In genomic region chr4:129024775-129025174, GRCm38 (mm10) we compare ENCODE assay signal across 7 mouse cellular contexts. TPM values are rescaled to one million over a fixed set of nuclear protein-coding genes. Genes with fewer than 3 reads are reported as not detected.
DNase-seq lines count a peak whose midpoint lies in the region; ATAC-seq and TF ChIP-seq lines count a peak whose summit lies in the region.

No protein-coding gene starts in this region.

- no peaks in the 10 kb centered on the region for H3K79me2 ChIP-seq in MEL (ENCODE audit: control insufficient read depth, insufficient read depth, low read length, poor library complexity)

- no peaks in the 10 kb centered on the region for H3K9me3 ChIP-seq in MEL (replicated peaks; ENCODE audit: insufficient read depth, low read length)
- H3K9me3 ChIP-seq in heart, embryonic 10.5 days, result no peaks in the 10 kb centered on the region
- no peaks in the 10 kb centered on the region for H3K9me3 ChIP-seq in kidney, postnatal 0 days (replicated peaks; ENCODE audit: low read length)
- no peaks in the 10 kb centered on the region for H3K9me3 ChIP-seq in midbrain, embryonic 15.5 days

- TF ChIP-seq RAD21 in MEL (IDR thresholded peaks at IDR 0.05; ENCODE audit: low read depth, low read length), result no peak

- ATAC-seq in kidney, postnatal 0 days (replicated peaks; ENCODE audit: low FRiP score, low read depth), result 0 out of 2 replicates have a peak, but pooled peaks have one; percentile 29
- no peak for ATAC-seq in midbrain, embryonic 15.5 days (replicated peaks)

- TF ChIP-seq EP300 in MEL (IDR thresholded peaks at IDR 0.05; ENCODE audit: low read depth in 1 of 2, low read length in 2 of 2), result peak; percentile 67 to 71

- H3K4me1 ChIP-seq in MEL (ENCODE audit: control insufficient read depth in 1 of 2, insufficient read depth in 2 of 2, low read length in 2 of 2), result peaks cover 4 to 13% of the 10 kb centered on the region in 2 experiments; a peak in 3 of 4 replicates
- peaks cover 14% of the 10 kb centered on the region for H3K4me1 ChIP-seq in heart, embryonic 10.5 days
- H3K4me1 ChIP-seq in kidney, postnatal 0 days (replicated peaks; ENCODE audit: insufficient read depth, low read length), result no peaks in the 10 kb centered on the region
- peaks cover 6% of the 10 kb centered on the region for H3K4me1 ChIP-seq in midbrain, embryonic 15.5 days

- no peaks in the 10 kb centered on the region for H3K27me3 ChIP-seq in MEL (ENCODE audit: control insufficient read depth in 1 of 2, insufficient read depth in 2 of 2, low read length in 2 of 2)
- peaks cover 10% of the 10 kb centered on the region; the same call in 1 of the 2 replicates for H3K27me3 ChIP-seq in heart, embryonic 10.5 days (ENCODE audit: insufficient read depth, poor library complexity, severe bottlenecking)
- H3K27me3 ChIP-seq in kidney, postnatal 0 days (ENCODE audit: insufficient read depth, low read length), result no peaks in the 10 kb centered on the region
- H3K27me3 ChIP-seq in midbrain, embryonic 15.5 days (replicated peaks), result no peaks in the 10 kb centered on the region

- peak overlapping the region; percentile 44 for H3K27ac ChIP-seq in MEL (ENCODE audit: control insufficient read depth, low read depth, low read length)
- peak overlapping the region; percentile 11; the same call in 1 of the 2 replicates for H3K27ac ChIP-seq in heart, embryonic 10.5 days
- no peak overlapping the region for H3K27ac ChIP-seq in kidney, postnatal 0 days
- H3K27ac ChIP-seq in midbrain, embryonic 15.5 days, result no peak overlapping the region

- no peak overlapping the region for H3K4me2 ChIP-seq in kidney, postnatal 0 days (ENCODE audit: low read length)
- H3K4me2 ChIP-seq in midbrain, embryonic 15.5 days, result no peak overlapping the region

- H3K9ac ChIP-seq in MEL (ENCODE audit: control insufficient read depth, low read depth, low read length, poor library complexity, severe bottlenecking), result peak overlapping the region; percentile 51
- no peak overlapping the region for H3K9ac ChIP-seq in kidney, postnatal 0 days (ENCODE audit: low read depth, low read length)
- H3K9ac ChIP-seq in midbrain, embryonic 15.5 days, result no peak overlapping the region

- WGBS in heart, embryonic 10.5 days, result 39% methylated on average over 6 of the region's 6 CpGs
- WGBS in kidney, postnatal 0 days, result 40% methylated on average over 6 of the region's 6 CpGs
- WGBS in midbrain, embryonic 15.5 days, result 69% methylated on average over 6 of the region's 6 CpGs

- 0 out of 4 replicates have a peak, but pooled peaks of 1 of the 2 experiments have one; percentile 20 for TF ChIP-seq POLR2A in MEL (IDR thresholded peaks at IDR 0.05; ENCODE audit: control insufficient read depth in 1 of 2, insufficient read depth in 1 of 2, low read depth in 1 of 2, low read length in 2 of 2, poor library complexity in 1 of 2)

- H3K36me3 ChIP-seq in MEL (ENCODE audit: control insufficient read depth in 1 of 2, insufficient read depth in 2 of 2, low read length in 2 of 2), result peaks cover 0 to 8% of the 10 kb centered on the region in 2 experiments; a peak in 2 of 4 replicates
- no peaks in the 10 kb centered on the region for H3K36me3 ChIP-seq in heart, embryonic 10.5 days
- H3K36me3 ChIP-seq in kidney, postnatal 0 days (ENCODE audit: insufficient read depth, low read length), result no peaks in the 10 kb centered on the region
- H3K36me3 ChIP-seq in midbrain, embryonic 15.5 days (replicated peaks), result no peaks in the 10 kb centered on the region

- DNase-seq in MEL (ENCODE audit: low read depth, low spot score), result peak; percentile 97
- peak; percentile 79 for DNase-seq in NIH3T3 (ENCODE audit: low read depth)
- no peak for DNase-seq in heart, embryonic 10.5 days (ENCODE audit: low spot score)
- DNase-seq in kidney, postnatal 0 days (ENCODE audit: low spot score), result peak; percentile 64
- peak; percentile 74 to 84 for DNase-seq in lung, postnatal 4 days
- no peak for DNase-seq in c-Kit-positive CD71-positive TER-119-positive erythroid progenitor cells, embryonic 14.5 days (ENCODE audit: low spot score)

- H3K4me3 ChIP-seq in MEL (ENCODE audit: control insufficient read depth in 1 of 2, insufficient read depth in 1 of 2, low read depth in 2 of 2, low read length in 2 of 2), result peak overlapping the region; percentile 6 to 9; a peak in 2 of 4 replicates
- no peak overlapping the region for H3K4me3 ChIP-seq in heart, embryonic 10.5 days
- no peak overlapping the region for H3K4me3 ChIP-seq in kidney, postnatal 0 days (replicated peaks; ENCODE audit: low read depth, low read length)
- H3K4me3 ChIP-seq in midbrain, embryonic 15.5 days, result no peak overlapping the region

- no peak for TF ChIP-seq CTCF in MEL (IDR thresholded peaks at IDR 0.05 in 2 of 3, conservative IDR thresholded peaks at IDR 0.05 in 1 of 3; ENCODE audit: control insufficient read depth in 1 of 3, insufficient read depth in 1 of 3, low read depth in 2 of 3, low read length in 3 of 3, poor library complexity in 1 of 3, severe bottlenecking in 1 of 3)
- no peak for TF ChIP-seq CTCF in kidney, postnatal 0 days (IDR thresholded peaks at IDR 0.05; ENCODE audit: low read depth)

TF ChIP-seq in MEL, 35 proteins besides CTCF, POLR2A, EP300 and RAD21:
- no peak for TF ChIP-seq NRF1 (IDR thresholded peaks at IDR 0.05; ENCODE audit: insufficient read depth, low read depth, low read length, poor library complexity, severe bottlenecking)
- peak; percentile 80 for TF ChIP-seq TCF12 (IDR thresholded peaks at IDR 0.05; ENCODE audit: low read depth, low read length)
- no peak for TF ChIP-seq JUND (IDR thresholded peaks at IDR 0.05; ENCODE audit: low read depth, low read length)
- no peak for TF ChIP-seq ZNF384 (IDR thresholded peaks at IDR 0.05; ENCODE audit: low read depth, low read length)
- no peak for TF ChIP-seq MXI1 (IDR thresholded peaks at IDR 0.05; ENCODE audit: low read depth, low read length)
- no peak for TF ChIP-seq ZKSCAN1 (IDR thresholded peaks at IDR 0.05; ENCODE audit: low read depth, low read length)
- no peak for TF ChIP-seq ZMIZ1 (IDR thresholded peaks at IDR 0.05; ENCODE audit: low read depth, low read length)
- TF ChIP-seq TAL1 (IDR thresholded peaks at IDR 0.05; ENCODE audit: low read length), result peak; percentile 84
- TF ChIP-seq MYB (IDR thresholded peaks at IDR 0.05; ENCODE audit: low read depth, low read length), result no peak
- no peak for TF ChIP-seq USF2 (IDR thresholded peaks at IDR 0.05; ENCODE audit: borderline replicate concordance in 1 of 2, insufficient read depth in 1 of 2, low read depth in 1 of 2, low read length in 2 of 2)
- TF ChIP-seq ETS1 (IDR thresholded peaks at IDR 0.05; ENCODE audit: low read depth, low read length), result peak; percentile 71
- TF ChIP-seq SMC3 (IDR thresholded peaks at IDR 0.05; ENCODE audit: low read depth, low read length), result 0 out of 2 replicates have a peak, but pooled peaks have one; percentile 12
- 0 out of 2 replicates have a peak, but pooled peaks have one; percentile 55 for TF ChIP-seq UBTF (IDR thresholded peaks at IDR 0.05; ENCODE audit: borderline replicate concordance, insufficient read depth, low read depth, low read length)
- TF ChIP-seq GABPA (IDR thresholded peaks at IDR 0.05; ENCODE audit: low read depth, low read length), result no peak
- peak; percentile 44 for TF ChIP-seq RCOR1 (IDR thresholded peaks at IDR 0.05; ENCODE audit: low read depth, low read length)
- 0 out of 2 replicates have a peak, but pooled peaks have one; percentile 39 for TF ChIP-seq ELF1 (IDR thresholded peaks at IDR 0.05; ENCODE audit: low read depth, low read length)
- no peak for TF ChIP-seq MYC (IDR thresholded peaks at IDR 0.05; ENCODE audit: low read depth, low read length)
- no peak for TF ChIP-seq USF1 (IDR thresholded peaks at IDR 0.05; ENCODE audit: low read depth, low read length)
- peak; percentile 62; the same call in 1 of the 2 replicates for TF ChIP-seq TBP (IDR thresholded peaks at IDR 0.05; ENCODE audit: low read depth, low read length)
- peak; percentile 67 for TF ChIP-seq SIN3A (IDR thresholded peaks at IDR 0.05; ENCODE audit: low read length)
- no peak for TF ChIP-seq KAT2A (conservative IDR thresholded peaks at IDR 0.05; ENCODE audit: low read depth, low read length)
- no peak for TF ChIP-seq MEF2A (IDR thresholded peaks at IDR 0.05; ENCODE audit: extremely low read depth, insufficient replicate concordance, low read depth, low read length, poor library complexity, severe bottlenecking)
- no peak for TF ChIP-seq BHLHE40 (IDR thresholded peaks at IDR 0.05; ENCODE audit: borderline replicate concordance, low read depth, low read length)
- TF ChIP-seq HCFC1 (IDR thresholded peaks at IDR 0.05; ENCODE audit: low read depth, low read length), result no peak
- TF ChIP-seq GATA1 (IDR thresholded peaks at IDR 0.05; ENCODE audit: low read depth, low read length), result peak; percentile 88
- no peak for TF ChIP-seq MAFK (IDR thresholded peaks at IDR 0.05; ENCODE audit: borderline replicate concordance, low read depth, low read length)
TF ChIP-seq in MEL: peak in this region for 10.

RNA-seq across cellular contexts. Expression of gene Ak2, which starts 33.0 kb away (rescaled TPM):
- total RNA-seq in MEL (2012; rRNA removed), result 263 and 330 TPM in 2 replicates
- 100 to 1,000 TPM in 1 of 2 experiments, not detected in 1; 366 TPM for polyA plus RNA-seq in MEL (2012; ENCODE audit: insufficient read depth in 1 of 2, insufficient read length in 2 of 2, low read depth in 1 of 2, low replicate concordance in 2 of 2, missing spikeins in 1 of 2)
- 189 and 215 TPM in 2 replicates for polyA plus RNA-seq in heart, embryonic 10.5 days (2016; fragmentation: Nextera tagmentation; extraction: Ambion mirVana)
- 173 and 188 TPM in 2 replicates for polyA plus RNA-seq in kidney, postnatal 0 days (2015; fragmentation: Nextera tagmentation; extraction: Ambion mirVana)
- 82.4 and 83.2 TPM in 2 replicates for polyA plus RNA-seq in midbrain, embryonic 15.5 days (2015; fragmentation: Nextera tagmentation; extraction: Ambion mirVana)

RNA-seq across cellular contexts. Expression of gene Rnf19b, which starts 33.3 kb away (rescaled TPM):
- total RNA-seq in MEL (2012; rRNA removed), result 25.5 and 26.3 TPM in 2 replicates
- 10 to 100 TPM in 1 of 2 experiments, not detected in 1; 30.0 TPM for polyA plus RNA-seq in MEL (2012; ENCODE audit: insufficient read depth in 1 of 2, insufficient read length in 2 of 2, low read depth in 1 of 2, low replicate concordance in 2 of 2, missing spikeins in 1 of 2)
- 5.3 and 6.8 TPM in 2 replicates for polyA plus RNA-seq in heart, embryonic 10.5 days (2016; fragmentation: Nextera tagmentation; extraction: Ambion mirVana)
- 6.1 and 7.1 TPM in 2 replicates for polyA plus RNA-seq in kidney, postnatal 0 days (2015; fragmentation: Nextera tagmentation; extraction: Ambion mirVana)
- 34.6 and 35.4 TPM in 2 replicates for polyA plus RNA-seq in midbrain, embryonic 15.5 days (2015; fragmentation: Nextera tagmentation; extraction: Ambion mirVana)

Comparison
In these comparisons a context has a peak if more than half of its experiments do, and no peak if none do; other contexts are left out.
1. DNase-seq: peak in MEL (single experiment), NIH3T3 (single experiment), kidney, postnatal 0 days (single experiment) and lung, postnatal 4 days (2 of 2); none in heart, embryonic 10.5 days (single experiment) and c-Kit-positive CD71-positive TER-119-positive erythroid progenitor cells, embryonic 14.5 days (single experiment).
2. H3K27ac ChIP-seq: peak in MEL (single experiment) and heart, embryonic 10.5 days (single experiment); none in kidney, postnatal 0 days (single experiment) and midbrain, embryonic 15.5 days (single experiment).
3. H3K4me3 ChIP-seq: peak in MEL (2 of 2); none in heart, embryonic 10.5 days (single experiment), kidney, postnatal 0 days (single experiment) and midbrain, embryonic 15.5 days (single experiment).